Mouse (Mus musculus): ENCODE data around the gene Nr2c2. TPM values are rescaled to one million over a fixed set of nuclear protein-coding genes. Genes with fewer than 3 reads are reported as not detected.

The Nr2c2 gene
- polyA plus RNA-seq, 1 experiment from 2014 or later: 11.7 TPM

- peaks cover 20% of the 10 kb centered on the region for H3K4me1 ChIP-seq
- H3K4me2 ChIP-seq: peak within 1 kb of the TSS; percentile 94
- peaks cover 15% of the 10 kb centered on the region for H3K36me3 ChIP-seq
- H3K4me3 ChIP-seq: peak within 1 kb of the TSS; percentile 97
- peak; percentile 94 for ATAC-seq
- WGBS (ENCODE audit: insufficient replicate concordance): 9% methylated on average over 35 of the region's 35 CpGs
- H3K27me3 ChIP-seq (replicated peaks): no peaks in the 10 kb centered on the region; the same call in 1 of the 2 replicates
- H3K9ac ChIP-seq: peak within 1 kb of the TSS; percentile 94
- no peaks in the 10 kb centered on the region for H3K9me3 ChIP-seq (replicated peaks)
- H3K27ac ChIP-seq: peak within 1 kb of the TSS; percentile 90
Measured at GRCm38 (mm10) chr6:92214773-92215449, 123.7 kb downstream of the Nr2c2 start, which contains the start of gene Rbsn. Gene Rbsn, minus strand, starts transcription at chr6:92214925.

DNA sequence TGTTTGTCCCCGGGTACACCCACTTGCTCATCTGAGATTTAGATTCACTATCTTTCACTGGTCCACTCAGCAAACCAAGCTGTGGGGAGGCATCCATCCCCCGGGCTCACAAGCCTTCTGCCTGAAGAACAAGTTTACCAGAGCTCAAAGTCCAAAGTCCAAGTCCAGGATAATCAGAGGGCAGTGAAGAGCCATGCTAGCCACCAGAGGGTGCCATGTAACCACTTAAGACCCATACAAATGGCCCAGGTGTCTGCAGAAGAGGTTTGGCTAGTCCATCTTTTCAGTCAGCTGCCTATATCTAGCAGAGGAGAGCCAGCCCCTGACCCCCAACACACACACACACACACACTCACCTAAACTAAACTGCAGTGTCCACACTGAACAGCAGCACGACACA is 128.3 kb downstream of the Nr2c2 start:
- peaks cover 7% of the 10 kb centered on the region for H3K4me1 ChIP-seq
- no peaks in the 10 kb centered on the region for H3K36me3 ChIP-seq
- H3K9me3 ChIP-seq (replicated peaks): no peaks in the 10 kb centered on the region
- H3K27me3 ChIP-seq (replicated peaks): no peaks in the 10 kb centered on the region; the same call in 1 of the 2 replicates
- H3K4me2 ChIP-seq: no peak overlapping the region
- 37% methylated on average over 3 of the region's 3 CpGs for WGBS (ENCODE audit: insufficient replicate concordance)
- ATAC-seq: no peak
- H3K27ac ChIP-seq: no peak overlapping the region
- H3K4me3 ChIP-seq: no peak overlapping the region
- no peak overlapping the region for H3K9ac ChIP-seq

GRCm38 (mm10) chr6:92221604-92222003 is 130.4 kb downstream of the Nr2c2 start:
- H3K9me3 ChIP-seq (replicated peaks): no peaks in the 10 kb centered on the region
- H3K36me3 ChIP-seq: no peaks in the 10 kb centered on the region
- no peak overlapping the region for H3K4me3 ChIP-seq
- H3K27ac ChIP-seq: no peak overlapping the region
- ATAC-seq: 0 out of 2 replicates have a peak, but pooled peaks have one; percentile 55
- no peaks in the 10 kb centered on the region; the same call in 1 of the 2 replicates for H3K27me3 ChIP-seq (replicated peaks)
- H3K4me2 ChIP-seq: no peak overlapping the region
- WGBS (ENCODE audit: insufficient replicate concordance): 74% methylated on average over 6 of the region's 6 CpGs
- H3K4me1 ChIP-seq: no peaks in the 10 kb centered on the region
- H3K9ac ChIP-seq: no peak overlapping the region

DNA sequence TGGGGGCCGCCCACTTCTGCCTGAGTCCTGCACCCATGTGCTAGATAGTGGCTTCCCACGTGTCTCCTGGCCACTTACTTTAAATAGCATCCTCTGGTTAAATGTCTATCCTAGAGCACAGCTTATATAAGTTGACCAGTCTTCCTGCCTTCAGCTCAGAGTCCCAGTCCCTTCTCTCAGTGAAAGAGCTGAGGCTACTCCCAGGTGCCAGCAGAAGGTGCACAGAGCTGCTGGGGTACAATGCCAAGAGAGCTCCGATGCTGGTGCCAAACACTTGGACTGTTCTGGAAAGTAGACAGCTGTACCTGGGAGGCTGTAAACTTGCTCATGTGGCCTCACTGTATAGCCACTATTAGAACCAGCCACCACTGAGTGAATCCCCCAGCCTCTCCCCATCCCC is 130.8 kb downstream of the Nr2c2 start:
- H3K4me2 ChIP-seq: no peak overlapping the region
- no peaks in the 10 kb centered on the region for H3K36me3 ChIP-seq
- H3K9ac ChIP-seq: no peak overlapping the region
- no peaks in the 10 kb centered on the region for H3K9me3 ChIP-seq (replicated peaks)
- H3K27ac ChIP-seq: no peak overlapping the region
- no peak for ATAC-seq
- WGBS (ENCODE audit: insufficient replicate concordance): 60% methylated on average over 3 of the region's 3 CpGs
- H3K27me3 ChIP-seq (replicated peaks): no peaks in the 10 kb centered on the region; the same call in 1 of the 2 replicates
- no peaks in the 10 kb centered on the region for H3K4me1 ChIP-seq
- H3K4me3 ChIP-seq: no peak overlapping the region

Other genes starting within 250 kb of the Nr2c2 start
- 18.6 and 20.0 TPM in 2 replicates for gene Ccdc174, start 213.3 kb upstream of the Nr2c2 start, polyA plus RNA-seq (2016; fragmentation: Nextera tagmentation; extraction: Ambion mirVana)
- 0.10 and 0.26 TPM in 2 replicates for gene 4930590J08Rik, start 188.6 kb upstream of the Nr2c2 start, polyA plus RNA-seq (2016; fragmentation: Nextera tagmentation; extraction: Ambion mirVana)
- gene Fgd5, start 112.5 kb upstream of the Nr2c2 start, polyA plus RNA-seq (2016; fragmentation: Nextera tagmentation; extraction: Ambion mirVana): 5.9 and 6.0 TPM in 2 replicates
- gene Mrps25, start 92.6 kb downstream of the Nr2c2 start, polyA plus RNA-seq (2016; fragmentation: Nextera tagmentation; extraction: Ambion mirVana): 69.3 and 70.5 TPM in 2 replicates
- gene Rbsn, start 123.5 kb downstream of the Nr2c2 start, polyA plus RNA-seq (2016; fragmentation: Nextera tagmentation; extraction: Ambion mirVana): 12.2 and 12.4 TPM in 2 replicates
- not detected in 2 replicates for gene Trh, start 153.3 kb downstream of the Nr2c2 start, polyA plus RNA-seq (2016; fragmentation: Nextera tagmentation; extraction: Ambion mirVana)